Mouse (Mus musculus) midbrain, embryonic 14.5 days (tissue): ENCODE results near the gene Plcd3. TPM values are rescaled to one million over a fixed set of nuclear protein-coding genes. Genes with fewer than 3 reads are reported as not detected.

Source experiments
- ATAC-seq: fragments of 200-750 bp; cut with Nextera tagmentation; 2 replicates; pipeline ENCODE4 v1.8.0; 2017; ENCODE audit warnings: moderate number of reproducible peaks, moderate library complexity; ENCODE audit not compliant: low FRiP score, low TSS enrichment
- DNase-seq: peaks from one replicate; pipeline ENCODE4 v3.0.0-alpha.2; 2015
- H3K27ac ChIP-seq: fragments of 300-500 bp; sonication (generic); replicated peaks from 2 replicates; pipeline ENCODE4 v1.5.1; 2014; ENCODE audit warnings: mild to moderate bottlenecking, low read depth, low read length, moderate library complexity
- H3K27me3 ChIP-seq: fragments of 300-500 bp; sonication (generic); 2 replicates; pipeline ENCODE4 v1.6.1; 2014; ENCODE audit warnings: low read length, control low read depth, mixed read lengths; ENCODE audit not compliant: control insufficient read depth, insufficient read depth
- H3K36me3 ChIP-seq: fragments of 300-500 bp; sonication (generic); 2 replicates; pipeline ENCODE4 v1.6.1; 2014; ENCODE audit warnings: low read length, control low read depth; ENCODE audit not compliant: control insufficient read depth, insufficient read depth
- H3K4me1 ChIP-seq: fragments of 300-500 bp; sonication (generic); 2 replicates; pipeline ENCODE4 v1.6.1; 2014; ENCODE audit warnings: mild to moderate bottlenecking, antibody characterized with exemption, low read length, control low read depth; ENCODE audit not compliant: control insufficient read depth, insufficient read depth
- H3K4me2 ChIP-seq: fragments of 300-500 bp; sonication (generic); 2 replicates; pipeline ENCODE4 v1.6.1; 2014; ENCODE audit warnings: mild to moderate bottlenecking, low read length, moderate library complexity
- H3K4me3 ChIP-seq: fragments of 300-500 bp; sonication (generic); replicated peaks from 2 replicates; pipeline ENCODE4 v1.5.1; 2014; ENCODE audit warnings: low read depth, low read length
- H3K9ac ChIP-seq: fragments of 300-500 bp; sonication (generic); replicated peaks from 2 replicates; pipeline ENCODE4 v1.6.1; 2014; ENCODE audit warnings: mild to moderate bottlenecking, low read length, moderate library complexity
- H3K9me3 ChIP-seq: fragments of 300-500 bp; sonication (generic); 2 replicates; pipeline ENCODE4 v1.6.1; 2016; ENCODE audit warnings: low read length, control low read depth, mixed read lengths; ENCODE audit not compliant: control insufficient read depth
- WGBS: fragments of 180-500 bp; shearing (Covaris S2); extraction: QIAGEN DNeasy Blood & Tissue Kit; methylation state at CpG from one replicate; pipeline ENCODE4 v1.1.7; 2014; 5-methylcytosine and 5-hydroxymethylcytosine counted together
- polyA plus RNA-seq: library from polyadenylated mRNA; unstranded; fragments of >200 nt; fragmentation: Nextera tagmentation; extraction: Ambion mirVana; gene quantifications from 2 replicates; pipeline ENCODE4 v1.2.1, GENCODE M21; 2014

The Plcd3 gene
- polyA plus RNA-seq, 1 experiment from 2014 or later, result 0.92 TPM

- Histone ChIP-seq H3K4me1 (0 out of 2 replicates have a peak, but pooled peaks cover 5% of the 10 kb centered on the region), H3K27me3 (peaks cover 27% of the 10 kb centered on the region; the same call in 1 of the 2 replicates), H3K4me2 (no peak overlapping the region), H3K36me3 (no peaks in the 10 kb centered on the region), H3K27ac (no peak overlapping the region), H3K9me3 (no peaks in the 10 kb centered on the region), H3K4me3 (no peak overlapping the region), H3K9ac (no peak overlapping the region)
- WGBS, result 76% methylated on average over 11 of the region's 11 CpGs
- no peak for ATAC-seq
- no peak for DNase-seq
Observed at GRCm38 (mm10) chr11:103078131-103078530, 23.3 kb downstream of the Plcd3 start.

GRCm38 (mm10) chr11:103076581-103076980, 24.9 kb downstream of the Plcd3 start:
- no peak for ATAC-seq
- 87% methylated on average over 8 of the region's 8 CpGs for WGBS
- DNase-seq, result no peak
- Histone ChIP-seq H3K4me2 (no peak overlapping the region), H3K4me3 (no peak overlapping the region), H3K36me3 (no peaks in the 10 kb centered on the region), H3K9me3 (no peaks in the 10 kb centered on the region), H3K9ac (no peak overlapping the region), H3K27me3 (peaks cover 16% of the 10 kb centered on the region; the same call in 1 of the 2 replicates), H3K4me1 (0 out of 2 replicates have a peak, but pooled peaks cover 5% of the 10 kb centered on the region), H3K27ac (no peak overlapping the region)

GRCm38 (mm10) chr11:103076010-103076409, 25.4 kb downstream of the Plcd3 start:
- DNase-seq (no peak), ATAC-seq (no peak)
- no peaks in the 10 kb centered on the region for H3K9me3 ChIP-seq
- H3K4me3 ChIP-seq, result no peak overlapping the region
- H3K36me3 ChIP-seq, result 0 out of 2 replicates have a peak, but pooled peaks cover 4% of the 10 kb centered on the region
- WGBS, result 96% methylated on average over 7 of the region's 7 CpGs
- peaks cover 11% of the 10 kb centered on the region; the same call in 1 of the 2 replicates for H3K27me3 ChIP-seq
- no peak overlapping the region for H3K9ac ChIP-seq
- no peak overlapping the region for H3K27ac ChIP-seq
- no peak overlapping the region for H3K4me2 ChIP-seq
- H3K4me1 ChIP-seq, result 0 out of 2 replicates have a peak, but pooled peaks cover 5% of the 10 kb centered on the region

GRCm38 (mm10) chr11:103074796-103075323, 26.6 kb downstream of the Plcd3 start:
- WGBS, result 22% methylated on average over 10 of the region's 10 CpGs
- DNase-seq, result no peak
- H3K27ac ChIP-seq, result no peak overlapping the region
- no peak overlapping the region for H3K4me3 ChIP-seq
- H3K9me3 ChIP-seq, result no peaks in the 10 kb centered on the region
- H3K4me2 ChIP-seq, result no peak overlapping the region
- no peak for ATAC-seq
- H3K36me3 ChIP-seq, result peaks cover 6% of the 10 kb centered on the region
- H3K27me3 ChIP-seq, result peaks cover under 1% of the 10 kb centered on the region; the same call in 1 of the 2 replicates
- no peaks in the 10 kb centered on the region for H3K4me1 ChIP-seq
- H3K9ac ChIP-seq, result no peak overlapping the region

GRCm38 (mm10) chr11:103074121-103074650, 27.3 kb downstream of the Plcd3 start:
- ATAC-seq, result no peak

GRCm38 (mm10) chr11:103073671-103074070, 27.8 kb downstream of the Plcd3 start:
- H3K4me3 ChIP-seq, result no peak overlapping the region
- H3K4me2 ChIP-seq, result no peak overlapping the region
- ATAC-seq, result no peak
- WGBS, result 79% methylated on average over 7 of the region's 7 CpGs
- H3K4me1 ChIP-seq, result no peaks in the 10 kb centered on the region
- H3K36me3 ChIP-seq, result peaks cover 15% of the 10 kb centered on the region
- H3K27me3 ChIP-seq, result no peaks in the 10 kb centered on the region
- H3K9me3 ChIP-seq, result no peaks in the 10 kb centered on the region
- no peak overlapping the region for H3K9ac ChIP-seq
- no peak for DNase-seq
- no peak overlapping the region for H3K27ac ChIP-seq

More at GRCm38 (mm10) chr11:103074121-103074650, 27.3 kb downstream of the Plcd3 start:
- H3K4me3 ChIP-seq, result no peak overlapping the region
- H3K27me3 ChIP-seq, result no peaks in the 10 kb centered on the region
- H3K9ac ChIP-seq, result no peak overlapping the region
- H3K9me3 ChIP-seq, result no peaks in the 10 kb centered on the region
- no peak overlapping the region for H3K27ac ChIP-seq
- no peak overlapping the region for H3K4me2 ChIP-seq
- 61% methylated on average over 10 of the region's 10 CpGs for WGBS
- H3K4me1 ChIP-seq, result no peaks in the 10 kb centered on the region
- no peak for DNase-seq
- peaks cover 10% of the 10 kb centered on the region for H3K36me3 ChIP-seq

GRCm38 (mm10) chr11:103070322-103070880, 31.1 kb downstream of the Plcd3 start:
- WGBS, result 92% methylated on average over 10 of the region's 10 CpGs
- peaks cover 47% of the 10 kb centered on the region for H3K36me3 ChIP-seq

GRCm38 (mm10) chr11:103069731-103070130, 31.7 kb downstream of the Plcd3 start:
- Histone ChIP-seq H3K9ac (no peak overlapping the region), H3K4me1 (no peaks in the 10 kb centered on the region), H3K4me3 (no peak overlapping the region), H3K27me3 (no peaks in the 10 kb centered on the region), H3K9me3 (no peaks in the 10 kb centered on the region), H3K4me2 (no peak overlapping the region), H3K27ac (no peak overlapping the region), H3K36me3 (peaks cover 52% of the 10 kb centered on the region)
- DNase-seq (no peak), ATAC-seq (no peak)
- WGBS, result 100% methylated on average over 2 of the region's 2 CpGs

More at GRCm38 (mm10) chr11:103070322-103070880, 31.1 kb downstream of the Plcd3 start:
- Histone ChIP-seq H3K27ac (no peak overlapping the region), H3K27me3 (no peaks in the 10 kb centered on the region), H3K4me2 (no peak overlapping the region), H3K9me3 (no peaks in the 10 kb centered on the region), H3K4me1 (no peaks in the 10 kb centered on the region), H3K4me3 (no peak overlapping the region), H3K9ac (no peak overlapping the region)
- no peak for ATAC-seq
- no peak for DNase-seq

GRCm38 (mm10) chr11:103068884-103069283, 32.6 kb downstream of the Plcd3 start:
- Histone ChIP-seq H3K9me3 (no peaks in the 10 kb centered on the region), H3K27ac (no peak overlapping the region), H3K36me3 (peaks cover 61% of the 10 kb centered on the region), H3K27me3 (no peaks in the 10 kb centered on the region), H3K4me2 (no peak overlapping the region), H3K9ac (no peak overlapping the region), H3K4me1 (no peaks in the 10 kb centered on the region), H3K4me3 (no peak overlapping the region)
- ATAC-seq (no peak), DNase-seq (no peak)
- 93% methylated on average over 11 of the region's 11 CpGs for WGBS
